Mouse (Mus musculus) v-Abl transformed pro-B cells (cell line): ENCODE data around the gene Spred1.

Experiments
- in situ Hi-C, 2 experiments: fragments of 400-800 bp; cut with MboI; formaldehyde crosslinking; loops; one replicate each; pipeline ENCODE4 v1.15.1; 2025; ENCODE audit not compliant: unreplicated experiment in 2 of 2

The Spred1 gene

DNA sequence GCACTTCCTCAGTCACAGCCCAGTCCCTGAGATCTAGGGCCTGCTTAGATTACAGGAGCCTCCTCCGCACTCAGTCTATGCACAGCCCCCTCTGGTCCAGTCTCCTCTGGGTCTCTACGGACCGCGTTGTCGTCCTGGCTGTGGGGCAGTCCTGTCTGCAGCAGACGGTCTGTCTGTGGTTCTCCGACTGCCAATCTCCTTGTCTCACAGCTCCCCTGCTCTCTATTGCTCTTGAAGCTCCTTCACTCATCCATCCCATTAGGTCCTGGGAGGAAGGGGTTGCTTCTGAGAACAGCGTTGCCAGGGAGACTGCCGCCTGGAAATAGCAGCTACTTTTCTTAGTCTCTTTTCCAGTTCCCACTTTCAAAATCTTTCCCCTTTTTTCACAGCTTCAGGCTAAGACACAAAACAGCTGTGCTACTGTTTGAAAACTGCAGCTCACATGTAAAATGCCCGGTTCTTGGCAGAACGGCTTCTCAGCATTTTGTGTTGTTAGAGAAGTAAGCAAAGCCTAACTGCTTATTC is 107.5 kb downstream of the Spred1 start:
- in situ Hi-C loops: loop anchor here (5.0 to 25.0 kb wide), 4 partner anchors 41 to 1116 kb away; no protein-coding TSS in a partner anchor

- in situ Hi-C loops: loop anchor here (5.0 to 25.0 kb wide), 3 partner anchors 108 to 1118 kb away; partner anchors contain the start of gene Spred1 (in 1 of the 2)
Measured at GRCm38 (mm10) chr2:117230261-117230660, 109.1 kb downstream of the Spred1 start.

GRCm38 (mm10) chr2:117231257-117231656 is 110.1 kb downstream of the Spred1 start:
- in situ Hi-C loops: loop anchor here (5.0 to 25.0 kb wide), 3 partner anchors 109 to 1119 kb away; partner anchors contain the start of gene Spred1 (in 1 of the 2)
